Mouse (Mus musculus) liver (tissue): Measurements from ENCODE around the gene Chst11.

ENCODE experiments used
- DNase-seq: peaks from one replicate; pipeline ENCODE4 v3.0.0-alpha.2; 2020; ENCODE audit warnings: mixed read lengths

Chst11 gene

GRCm38 (mm10) chr10:83036340-83037045, 51.2 kb downstream of the Chst11 start:
- DNase-seq: no peak

GRCm38 (mm10) chr10:83038166-83038565, 52.9 kb downstream of the Chst11 start:
- DNase-seq: no peak

- DNase-seq: no peak
Observed at GRCm38 (mm10) chr10:83039414-83039813, 54.1 kb downstream of the Chst11 start.

- DNase-seq: no peak
Observed at GRCm38 (mm10) chr10:83041875-83042274, 56.6 kb downstream of the Chst11 start.

GRCm38 (mm10) chr10:83042613-83043477, 57.5 kb downstream of the Chst11 start:
- DNase-seq: no peak

- DNase-seq: no peak
Observed at GRCm38 (mm10) chr10:83043478-83044259, 58.4 kb downstream of the Chst11 start.

- DNase-seq: no peak
Observed at GRCm38 (mm10) chr10:83049174-83049780, 64.0 kb downstream of the Chst11 start.

- no peak for DNase-seq
Observed at GRCm38 (mm10) chr10:83053886-83054550, 68.7 kb downstream of the Chst11 start.

GRCm38 (mm10) chr10:83056291-83056690, 71.0 kb downstream of the Chst11 start:
- no peak for DNase-seq

- no peak for DNase-seq
Observed at GRCm38 (mm10) chr10:83056866-83057265, 71.6 kb downstream of the Chst11 start.

GRCm38 (mm10) chr10:83060066-83060782, 74.9 kb downstream of the Chst11 start:
- DNase-seq: no peak

- DNase-seq: no peak
Observed at GRCm38 (mm10) chr10:83062315-83062714, 77.0 kb downstream of the Chst11 start.

GRCm38 (mm10) chr10:83064796-83065195, 79.5 kb downstream of the Chst11 start:
- DNase-seq: no peak

- no peak for DNase-seq
Observed at GRCm38 (mm10) chr10:83066159-83066558, 80.9 kb downstream of the Chst11 start.

- DNase-seq: no peak
Observed at GRCm38 (mm10) chr10:83067305-83067704, 82.0 kb downstream of the Chst11 start.

GRCm38 (mm10) chr10:83068466-83068865, 83.2 kb downstream of the Chst11 start:
- DNase-seq: no peak

- no peak for DNase-seq
Observed at GRCm38 (mm10) chr10:83069791-83070190, 84.5 kb downstream of the Chst11 start.

GRCm38 (mm10) chr10:83071785-83072580, 86.7 kb downstream of the Chst11 start:
- no peak for DNase-seq

GRCm38 (mm10) chr10:83073119-83073518, 87.8 kb downstream of the Chst11 start:
- DNase-seq: peak; percentile 83

GRCm38 (mm10) chr10:83076816-83077215, 91.5 kb downstream of the Chst11 start:
- DNase-seq: no peak

- DNase-seq: no peak
Observed at GRCm38 (mm10) chr10:83078723-83079122, 93.4 kb downstream of the Chst11 start.
